Mouse (Mus musculus) cerebellum, adult 18-20 months (tissue): ENCODE measurements around the gene Ssr3.
"Not testable (repeated sequence)": the region's sequence is repeated elsewhere in the genome, so short reads cannot be mapped to it uniquely, and the experiment has no call there.

Experiments
- DNase-seq, 2 experiments: peaks; one replicate each; pipeline ENCODE4 v3.0.0; 2021

Gene Ssr3

GRCm38 (mm10) chr3:65392421-65392817 is at the start of gene Ssr3:
Ssr3 (minus strand) TSS chr3:65392623.
- peak; percentile 95 to 98 for DNase-seq

DNA sequence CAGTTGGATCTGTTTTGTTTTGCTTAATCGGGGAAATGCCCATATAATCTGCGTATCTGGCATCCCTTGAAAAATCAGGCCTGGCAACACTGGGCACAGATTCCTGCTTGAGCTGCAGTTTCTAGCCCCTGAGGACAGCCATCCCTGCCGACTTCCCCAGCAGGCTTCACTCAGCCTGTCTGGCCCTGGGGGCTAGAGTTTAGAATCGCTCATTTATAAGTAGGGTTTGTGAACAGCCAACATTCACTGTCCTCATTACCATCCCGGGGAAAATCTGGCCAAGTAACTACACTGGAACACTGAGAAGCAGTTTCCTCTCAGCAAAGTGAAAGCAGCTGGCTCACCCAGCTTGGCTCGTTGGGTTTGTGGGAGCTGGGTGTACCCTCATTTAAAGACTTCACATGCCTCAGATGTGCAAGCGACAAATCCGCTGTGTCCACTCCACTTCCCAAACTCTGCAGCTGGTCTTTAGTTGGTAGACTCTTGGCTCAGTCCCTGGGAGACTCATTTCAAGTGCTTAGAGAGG is 49.2 kb upstream of the Ssr3 start:
- DNase-seq = peak; percentile 62 to 69

DNA sequence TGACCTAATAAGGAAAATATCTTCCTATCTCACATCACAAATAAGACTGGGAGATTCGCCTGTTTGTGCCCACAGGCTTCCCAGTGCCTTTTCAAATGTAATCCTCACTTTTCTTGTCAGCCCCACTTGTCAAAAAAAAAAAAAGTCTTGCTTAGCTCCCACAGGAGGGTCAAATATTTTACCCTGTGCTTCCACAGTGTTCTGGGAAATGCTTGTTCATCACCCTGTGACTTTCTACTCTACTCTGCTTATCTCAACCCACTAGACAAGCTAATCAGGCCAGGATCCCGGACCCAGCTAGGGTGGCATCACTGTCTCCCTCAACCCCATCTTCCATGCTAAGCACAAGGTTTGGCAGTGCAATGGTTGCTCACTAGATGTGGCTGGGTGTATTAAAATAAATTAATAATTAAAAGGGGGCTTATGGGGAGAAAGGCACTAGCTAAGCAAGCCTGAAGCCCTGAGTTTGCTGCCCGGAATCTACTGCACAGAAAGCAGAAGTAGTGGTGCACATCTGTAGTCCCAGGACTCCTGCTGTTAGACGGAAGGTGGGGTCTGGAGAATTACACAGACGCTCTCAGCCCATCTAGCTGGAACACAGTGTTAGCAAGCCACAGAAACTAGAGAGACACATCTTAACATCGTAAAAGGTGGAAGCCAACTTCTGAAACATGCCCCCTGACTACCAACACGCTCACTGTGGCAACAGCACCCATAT is 46.2 kb upstream of the Ssr3 start:
- DNase-seq = no peak

DNA sequence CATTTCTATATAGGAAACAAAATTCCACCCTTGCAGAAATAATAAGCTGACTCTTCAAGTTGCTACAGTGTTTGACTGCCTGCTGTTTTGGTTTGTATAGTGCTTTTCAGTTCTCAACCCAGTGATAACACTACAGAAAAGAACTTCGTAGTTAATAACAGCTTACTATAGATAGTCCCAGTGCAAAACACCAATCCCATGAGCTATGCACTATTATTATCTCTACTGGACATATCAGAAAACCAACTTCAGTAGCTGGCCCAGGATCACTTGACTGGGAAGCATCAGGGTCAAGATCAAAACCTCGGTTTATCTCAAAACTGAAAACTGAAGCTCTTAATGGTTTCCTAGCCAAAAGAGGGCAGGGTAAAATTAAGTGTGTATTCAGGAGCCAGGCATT is 43.4 kb upstream of the Ssr3 start:
- DNase-seq = no peak

- DNase-seq = no peak
Measured at GRCm38 (mm10) chr3:65435101-65435571, 42.7 kb upstream of the Ssr3 start.

GRCm38 (mm10) chr3:65432236-65432635 is 39.8 kb upstream of the Ssr3 start:
- no peak for DNase-seq

DNA sequence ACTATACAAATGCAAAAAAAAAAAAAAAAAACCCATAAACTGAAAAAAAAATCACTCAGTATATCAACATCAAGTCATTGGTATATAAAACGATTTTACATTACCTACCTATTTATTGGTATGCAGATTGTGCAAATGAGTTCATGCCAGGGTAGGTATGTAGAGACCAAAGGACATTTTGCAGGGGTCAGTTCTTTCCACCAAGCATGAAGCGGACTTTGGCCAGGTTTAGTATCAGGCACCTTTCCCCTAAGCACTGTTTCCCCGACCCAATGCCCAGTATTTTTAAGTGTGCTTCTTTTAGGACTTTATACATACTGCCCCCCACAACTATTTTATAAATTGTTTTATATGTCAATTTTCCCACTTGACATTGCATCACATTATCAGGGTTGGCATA is 27.3 kb upstream of the Ssr3 start:
- DNase-seq = no peak

DNA sequence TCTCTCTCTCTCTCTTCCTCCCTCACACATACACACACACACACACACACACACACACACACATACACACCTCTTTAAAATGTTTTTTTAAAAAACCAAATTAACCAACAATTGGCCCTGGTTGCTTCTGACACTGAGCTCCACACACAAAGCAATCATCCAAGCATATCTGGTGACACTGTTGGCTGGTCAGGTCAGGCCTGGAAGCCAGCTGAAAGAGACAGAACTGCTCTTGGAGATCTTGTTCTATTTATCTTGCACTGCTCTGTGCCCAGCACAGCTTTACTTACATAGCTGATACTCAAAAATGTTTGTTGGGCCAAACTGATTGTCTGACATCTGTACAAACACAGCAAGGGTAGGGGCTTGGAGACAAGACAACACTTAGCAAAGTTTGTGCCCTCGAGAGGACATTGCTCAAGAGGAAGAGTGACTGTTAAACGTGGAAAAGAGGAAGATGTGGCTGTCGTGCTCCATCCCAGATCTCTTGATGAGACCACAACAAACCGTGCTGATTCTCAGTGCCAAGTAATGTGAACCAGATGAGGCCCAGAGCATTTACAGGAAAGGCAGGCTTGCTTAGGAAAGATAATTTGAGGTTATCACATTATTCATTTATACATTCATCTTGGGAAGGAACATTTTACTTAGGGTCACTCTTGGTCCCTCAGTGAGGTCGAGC is 25.6 kb upstream of the Ssr3 start:
- no peak for DNase-seq

DNA sequence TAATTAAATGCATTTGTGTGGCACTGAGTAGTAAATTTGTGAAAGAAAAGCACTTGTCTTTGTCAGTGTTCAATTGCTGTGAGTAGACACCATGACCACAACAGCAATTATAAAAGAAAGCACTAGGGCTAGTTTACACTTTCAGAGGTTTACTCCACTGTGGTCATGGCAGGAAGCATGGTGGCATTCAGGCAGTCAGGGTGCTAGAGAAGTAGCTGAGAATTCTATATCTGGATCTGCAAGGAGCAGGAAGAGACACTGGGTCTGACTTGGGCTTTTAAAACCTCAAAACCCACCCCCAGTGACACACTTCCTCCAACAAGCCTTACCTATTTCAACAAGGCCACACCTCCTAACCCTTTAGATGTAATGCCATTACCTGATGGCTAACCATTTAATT is 24.1 kb upstream of the Ssr3 start:
- no peak for DNase-seq

- no peak for DNase-seq
Measured at GRCm38 (mm10) chr3:65407891-65408290, 15.5 kb upstream of the Ssr3 start.

DNA sequence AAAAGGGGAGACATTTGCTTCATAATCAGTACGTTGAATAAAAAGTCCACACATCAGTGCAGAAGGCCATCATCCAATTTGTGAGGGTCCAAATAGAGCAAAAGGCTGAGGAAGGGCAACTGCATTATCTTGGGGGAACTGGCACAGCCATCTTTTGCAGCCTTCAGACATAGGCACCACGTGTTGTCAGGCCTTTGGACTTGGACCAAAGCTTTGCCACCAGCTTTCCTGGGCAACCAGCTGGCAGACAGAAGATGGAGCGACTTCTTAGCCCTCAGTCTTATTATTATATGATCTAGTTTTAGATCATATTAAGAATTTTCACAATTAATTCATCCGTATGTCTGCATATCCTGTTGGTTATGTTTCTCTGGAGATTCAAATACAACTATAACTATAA is 13.4 kb upstream of the Ssr3 start:
- no peak for DNase-seq

DNA sequence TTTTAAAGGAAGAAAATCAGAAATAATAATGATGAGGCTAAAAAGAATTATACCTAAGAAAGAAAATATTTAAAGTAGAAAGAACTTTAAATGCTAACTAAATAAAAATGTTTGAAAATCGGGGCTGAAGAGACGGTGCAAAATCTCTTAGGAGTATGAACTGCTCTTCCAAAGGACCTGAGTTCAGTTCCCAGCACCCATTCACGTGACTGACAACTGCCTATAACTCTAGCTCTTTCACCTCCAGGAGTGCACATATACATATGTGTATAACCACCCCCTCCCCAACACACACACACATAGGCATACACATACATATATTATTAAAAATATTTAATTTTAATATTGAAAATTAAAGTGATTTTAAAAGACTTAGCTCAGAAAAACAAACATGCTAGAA is 5.1 kb upstream of the Ssr3 start:
- no peak for DNase-seq

GRCm38 (mm10) chr3:65396835-65397504 is 4.5 kb upstream of the Ssr3 start:
- DNase-seq = no peak

DNA sequence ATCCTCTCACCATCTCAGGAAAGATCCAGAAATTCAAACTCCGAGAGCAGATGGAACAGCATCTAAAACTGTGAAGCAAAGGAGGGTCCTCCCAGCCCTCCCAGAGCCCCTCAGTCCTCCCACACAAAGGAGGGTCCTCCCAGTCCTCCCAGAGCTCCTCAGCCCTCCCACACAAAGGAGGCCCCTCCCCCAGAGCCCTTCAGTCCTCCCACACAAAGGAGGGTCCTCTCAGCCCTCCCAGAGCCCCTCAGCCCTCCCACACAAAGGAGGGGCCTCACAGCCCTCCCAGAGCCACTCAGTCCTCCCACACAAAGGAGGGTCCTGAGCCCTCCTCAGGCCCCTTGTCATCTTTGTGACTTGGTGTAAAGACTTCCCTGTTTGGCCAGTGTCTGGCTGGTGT is 2.7 kb upstream of the Ssr3 start:
- not testable (repeated sequence) for DNase-seq

DNA sequence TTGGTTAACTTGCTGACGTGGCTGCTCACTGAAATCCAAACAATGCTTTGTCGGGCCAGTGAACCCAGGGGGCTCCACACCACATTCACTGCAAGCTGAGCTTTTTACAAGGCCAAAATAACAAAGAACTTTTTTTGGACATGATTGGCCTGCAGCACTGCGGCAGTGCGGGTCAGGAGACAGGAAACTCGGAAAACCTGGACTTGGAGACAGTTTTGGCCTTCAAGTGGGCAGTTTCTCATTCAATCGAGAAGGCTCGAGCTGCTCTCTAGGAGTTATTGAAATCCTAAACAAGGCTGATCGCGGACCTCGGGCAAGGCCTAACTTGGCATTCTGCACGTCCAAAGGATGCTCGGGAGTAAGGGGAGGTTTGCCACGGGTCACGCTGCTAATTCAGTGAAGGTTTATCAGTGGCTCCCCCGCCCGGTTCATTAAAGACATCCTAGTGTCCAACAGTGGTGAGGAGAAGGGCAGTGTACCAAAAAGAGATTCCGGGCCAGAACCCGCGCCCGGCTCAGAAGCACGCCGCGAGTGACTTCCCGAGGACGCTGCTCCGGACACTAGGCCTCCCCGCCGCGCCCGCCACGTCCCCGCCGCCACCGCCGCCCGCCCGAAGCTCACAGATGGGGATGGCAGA is 521 bp downstream of the Ssr3 start:
- no peak for DNase-seq

- DNase-seq = no peak
Measured at GRCm38 (mm10) chr3:65391222-65391783, 1.1 kb downstream of the Ssr3 start.

DNA sequence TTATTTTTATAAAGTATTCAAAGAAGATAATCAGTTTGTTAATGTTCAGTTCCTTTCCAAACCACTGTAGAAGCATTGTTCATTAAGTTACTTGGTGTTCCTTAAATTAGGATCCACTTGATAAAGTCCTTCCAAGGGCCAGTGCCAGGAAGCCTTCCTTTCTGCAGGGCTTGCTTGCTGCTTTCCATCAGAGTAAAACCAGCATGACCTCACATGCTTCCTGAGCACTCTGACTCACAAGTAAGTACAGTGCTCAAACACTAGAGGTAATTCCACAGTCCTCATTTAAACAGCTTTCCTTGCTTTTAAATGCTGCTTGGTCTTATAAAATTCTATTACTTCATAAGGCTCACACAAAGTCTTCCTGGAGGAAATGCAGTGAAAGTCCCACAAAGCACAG is 6.7 kb downstream of the Ssr3 start:
- no peak for DNase-seq

DNA sequence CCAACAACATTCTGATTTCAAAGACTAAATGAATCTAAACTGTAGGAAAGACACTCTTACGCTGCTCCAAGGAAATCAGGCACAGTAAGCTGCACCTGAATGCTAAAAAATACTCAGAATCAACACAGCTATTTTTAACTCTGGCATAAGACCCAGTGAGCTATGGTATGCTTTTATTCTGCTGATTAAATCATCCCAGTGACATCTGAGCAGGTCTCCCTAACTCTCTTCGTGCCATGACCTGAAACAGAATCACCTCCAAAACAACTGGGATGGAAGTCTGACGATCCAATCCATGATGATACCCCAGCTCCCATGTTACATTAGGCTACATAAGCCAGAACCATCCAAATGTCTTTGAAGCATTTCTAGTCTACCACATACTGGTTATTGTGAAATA is 8.0 kb downstream of the Ssr3 start:
- DNase-seq = no peak

DNA sequence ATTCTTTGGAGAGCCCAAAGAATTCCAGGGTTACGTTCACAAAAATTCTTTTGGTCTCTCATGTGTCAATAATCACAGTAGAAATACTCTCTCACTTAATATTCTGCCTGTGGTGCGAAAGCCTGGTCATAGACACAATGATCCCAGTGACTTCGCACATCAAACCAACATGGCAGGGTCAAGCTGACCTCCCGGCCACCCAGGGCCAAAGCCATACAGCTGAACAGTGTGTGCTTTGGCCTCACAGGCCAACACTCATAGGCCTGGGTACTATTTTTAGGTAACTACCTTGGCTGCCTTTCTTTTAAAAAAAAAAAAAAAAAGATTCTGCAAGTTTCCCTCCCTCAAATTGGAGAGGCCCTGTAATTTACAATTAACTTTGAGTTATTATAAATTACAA is 11.3 kb downstream of the Ssr3 start:
- DNase-seq = no peak

DNA sequence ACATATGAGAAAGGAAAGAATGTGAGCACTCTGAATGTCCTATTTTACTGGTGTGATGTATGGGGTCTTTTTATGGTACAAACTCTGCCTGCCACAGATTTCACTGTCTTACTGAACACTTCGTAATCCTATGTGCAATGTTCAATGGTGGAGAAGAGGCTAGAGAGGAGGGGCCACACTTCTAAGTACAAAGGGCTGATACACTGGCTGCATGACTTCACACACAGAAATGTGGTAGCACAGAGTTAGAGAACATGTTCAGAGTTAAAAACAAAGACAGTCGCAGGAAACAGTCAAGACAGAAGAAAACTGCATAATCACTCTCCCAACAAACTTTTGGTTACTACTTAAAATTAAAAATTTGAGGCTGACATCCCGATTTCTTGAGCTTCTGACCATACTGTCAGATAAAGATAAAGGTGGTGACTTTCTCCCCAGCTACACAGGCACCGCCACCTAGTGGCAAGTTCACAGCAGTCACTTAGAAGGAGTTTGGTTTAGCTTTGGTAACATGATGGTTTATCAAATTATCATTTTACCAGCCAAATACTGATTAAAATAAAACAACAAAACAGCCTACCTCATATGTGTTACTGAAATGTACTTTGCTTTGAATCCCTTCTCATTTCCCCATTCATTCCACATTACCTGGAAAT is 12.4 kb downstream of the Ssr3 start:
- peak; percentile 48 to 58 for DNase-seq

- DNase-seq = no peak
Measured at GRCm38 (mm10) chr3:65378724-65379123, 13.7 kb downstream of the Ssr3 start.

GRCm38 (mm10) chr3:65374729-65375128 is 17.7 kb downstream of the Ssr3 start:
- DNase-seq = no peak
